Mouse (Mus musculus) B cell, adult (primary cell): ENCODE results near the gene Rftn1. TPM values are rescaled to one million over a fixed set of nuclear protein-coding genes. Genes with fewer than 3 reads are reported as not detected.

Experiments
- total RNA-seq: library from RNA; stranded (reverse); gene quantifications from 4 replicates; pipeline ENCODE4 v1.2.4, GENCODE M21; 2023; ENCODE audit not compliant: inconsistent age

The Rftn1 gene
- 140 to 163 TPM (median 149 TPM) in 4 replicates for total RNA-seq

DNA sequence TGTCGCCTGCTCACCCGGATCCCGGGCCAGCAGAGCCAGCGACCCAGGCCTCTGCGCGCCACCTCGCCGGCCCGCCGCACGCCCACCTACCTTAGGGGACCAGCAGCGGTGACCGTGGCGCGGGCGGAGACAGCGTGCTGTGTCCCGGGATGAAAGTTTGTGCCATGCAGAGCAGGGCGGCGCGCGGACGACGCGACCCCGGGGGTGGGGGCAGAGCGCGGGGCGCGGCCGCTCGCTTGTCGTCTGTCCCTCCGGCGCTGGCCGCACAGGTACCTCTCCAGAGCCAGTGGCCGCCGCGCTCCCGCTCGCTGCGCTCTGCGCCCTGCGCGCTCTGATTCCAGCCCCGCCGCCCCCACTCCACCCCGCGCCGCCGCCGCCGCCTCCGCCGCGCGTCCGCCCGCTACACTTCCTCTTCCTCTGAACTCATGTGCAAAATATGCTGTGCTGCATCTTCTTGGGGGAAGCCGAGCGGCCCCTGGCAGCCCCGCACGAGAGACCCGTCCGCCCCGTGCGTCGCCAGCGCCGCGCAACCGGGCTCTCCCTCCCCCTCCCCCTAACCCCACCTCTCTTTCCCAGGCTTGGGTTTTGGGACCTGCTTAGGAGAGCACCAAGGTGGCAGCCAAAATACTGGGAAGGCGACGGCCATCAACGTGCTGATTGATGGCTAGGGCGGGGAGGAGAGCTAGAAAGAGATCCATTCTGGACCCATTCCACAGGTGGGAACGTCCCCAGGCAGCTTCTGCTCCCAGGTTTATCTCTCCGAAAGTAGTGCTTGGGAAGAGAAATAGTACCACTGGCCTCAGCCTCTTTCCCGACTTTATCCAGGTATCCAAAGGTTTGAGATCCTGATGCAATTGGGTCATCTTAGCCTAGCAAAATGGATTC, at the start of gene Rftn1:
TSS of gene Rftn1 (minus strand) at position 544 of the 885 bp plus-strand sequence.

Other genes starting within 250 kb of the Rftn1 start
- gene Dazl, start 103.0 kb upstream of the Rftn1 start, total RNA-seq: not detected in 4 replicates